Mouse (Mus musculus) myocyte (in vitro differentiated cells): ENCODE results near the gene Glyctk. TPM values are rescaled to one million over a fixed set of nuclear protein-coding genes. Genes with fewer than 3 reads are reported as not detected.

Experiments
- H3K27me3 ChIP-seq: one replicate; pipeline ENCODE4 v1.6.1; 2011; ENCODE audit not compliant: control insufficient read depth, insufficient read depth, insufficient read length
- H3K36me3 ChIP-seq: one replicate; pipeline ENCODE4 v1.6.1; 2011; ENCODE audit not compliant: control insufficient read depth, insufficient read depth
- H3K4me2 ChIP-seq: one replicate; pipeline ENCODE4 v1.6.1; 2011; ENCODE audit warnings: low read depth, control low read depth
- H3K4me3 ChIP-seq: one replicate; pipeline ENCODE4 v1.5.1; 2011; ENCODE audit warnings: mild to moderate bottlenecking, control low read depth, moderate library complexity
- H3K79me2 ChIP-seq: one replicate; pipeline ENCODE4 v1.6.1; 2011; ENCODE audit not compliant: control insufficient read depth, insufficient read depth
- H3ac ChIP-seq: one replicate; pipeline ENCODE4 v1.6.1; 2011; ENCODE audit not compliant: control insufficient read depth, insufficient read length
- CEBPB ChIP-seq: IDR thresholded peaks from 2 replicates; pipeline ENCODE4 v1.6.1; 2011; ENCODE audit warnings: mild to moderate bottlenecking, moderate library complexity; ENCODE audit not compliant: poor library complexity, insufficient read depth, severe bottlenecking
- E2F4 ChIP-seq: IDR thresholded peaks from one replicate; pipeline ENCODE4 v1.6.1; 2011; ENCODE audit warnings: mild to moderate bottlenecking, control low read depth, moderate library complexity; ENCODE audit not compliant: insufficient read depth
- MAX ChIP-seq: IDR thresholded peaks from one replicate; pipeline ENCODE4 v1.6.1; 2011; ENCODE audit warnings: low read depth, mild to moderate bottlenecking, control low read depth
- MYOD1 ChIP-seq, 3 experiments: IDR thresholded peaks; one replicate each; pipeline ENCODE4 v1.6.1; 2011; ENCODE audit warnings: control low read depth in 2 of 3, low read depth in 2 of 3, mild to moderate bottlenecking in 2 of 3, moderate library complexity in 1 of 3; ENCODE audit not compliant: insufficient read length in 2 of 3, control insufficient read depth in 1 of 3
- MYOG ChIP-seq, 3 experiments: IDR thresholded peaks; one replicate each; pipeline ENCODE4 v1.6.1; 2011; ENCODE audit warnings: control low read depth in 2 of 3, low read depth in 2 of 3, mild to moderate bottlenecking in 2 of 3; ENCODE audit not compliant: insufficient read length in 2 of 3, control insufficient read depth in 1 of 3, insufficient read depth in 1 of 3
- POLR2A ChIP-seq: IDR thresholded peaks from one replicate; pipeline ENCODE4 v1.6.1; 2011; ENCODE audit warnings: low read depth, mild to moderate bottlenecking, control low read depth, moderate library complexity; ENCODE audit not compliant: insufficient read length
- POLR2AphosphoS2 ChIP-seq: IDR thresholded peaks from one replicate; pipeline ENCODE4 v1.6.1; 2011; ENCODE audit warnings: low read depth, control low read depth; ENCODE audit not compliant: insufficient read length
- REST ChIP-seq: IDR thresholded peaks from one replicate; pipeline ENCODE4 v1.6.1; 2011; ENCODE audit warnings: mild to moderate bottlenecking, control low read depth, moderate library complexity; ENCODE audit not compliant: insufficient read depth, insufficient read length
- SRF ChIP-seq: IDR thresholded peaks from one replicate; pipeline ENCODE4 v1.6.1; 2011; ENCODE audit warnings: low read depth; ENCODE audit not compliant: control insufficient read depth, insufficient read length
- TCF12 ChIP-seq: IDR thresholded peaks from one replicate; pipeline ENCODE4 v1.6.1; 2011; ENCODE audit warnings: mild to moderate bottlenecking, control low read depth; ENCODE audit not compliant: poor library complexity, insufficient read depth, severe bottlenecking
- TCF3 ChIP-seq: IDR thresholded peaks from one replicate; pipeline ENCODE4 v1.6.1; 2011; ENCODE audit warnings: low read depth, control low read depth; ENCODE audit not compliant: insufficient read length
- USF1 ChIP-seq: IDR thresholded peaks from one replicate; pipeline ENCODE4 v1.6.1; 2011; ENCODE audit warnings: low read depth, mild to moderate bottlenecking, control low read depth, moderate library complexity
- polyA plus RNA-seq: library from polyadenylated mRNA; unstranded; fragments of >200 nt; fragmentation: generic; extraction: Trizol; gene quantifications from one replicate; pipeline ENCODE4 v1.2.1, GENCODE M21; 2012; ENCODE audit warnings: missing spikeins

The Glyctk gene
- polyA plus RNA-seq, 1 experiment = 1.1 TPM

- TF ChIP-seq CEBPB (no peak), E2F4 (no peak), TCF3 (no peak), MYOD1 (IDR thresholded peaks at IDR 0.05; ENCODE audit: control insufficient read depth in 1 of 3, insufficient read length in 2 of 3, low read depth in 2 of 3) (no peak), MAX (no peak), USF1 (no peak), POLR2A (no peak), TCF12 (no peak), POLR2AphosphoS2 (no peak), SRF (no peak), REST (no peak), MYOG (IDR thresholded peaks at IDR 0.05; ENCODE audit: control insufficient read depth in 1 of 3, insufficient read depth in 1 of 3, insufficient read length in 2 of 3, low read depth in 2 of 3) (no peak)
- H3K4me2 ChIP-seq = no peak overlapping the region
Observed at GRCm38 (mm10) chr9:106176769-106177168, 18.8 kb upstream of the Glyctk start.

GRCm38 (mm10) chr9:106175552-106176200 lies 17.7 kb upstream of the Glyctk start:
- Histone ChIP-seq H3ac (no peak overlapping the region), H3K4me3 (no peak overlapping the region), H3K27me3 (no peaks in the 10 kb centered on the region), H3K4me2 (no peak overlapping the region), H3K36me3 (peaks cover 23% of the 10 kb centered on the region), H3K79me2 (peaks cover 71% of the 10 kb centered on the region)
- TF ChIP-seq E2F4 = no peak
- no peak for TF ChIP-seq POLR2A

More at GRCm38 (mm10) chr9:106176769-106177168, 18.8 kb upstream of the Glyctk start:
- Histone ChIP-seq H3K79me2 (peaks cover 67% of the 10 kb centered on the region), H3K4me3 (no peak overlapping the region), H3K27me3 (no peaks in the 10 kb centered on the region), H3K36me3 (peaks cover 32% of the 10 kb centered on the region), H3ac (no peak overlapping the region)

- H3K27me3 ChIP-seq = no peaks in the 10 kb centered on the region
- H3K4me2 ChIP-seq = peak overlapping the region; percentile 80
- H3K79me2 ChIP-seq = peaks cover 65% of the 10 kb centered on the region
- H3K36me3 ChIP-seq = peaks cover 14% of the 10 kb centered on the region
- peak overlapping the region; percentile 95 for H3K4me3 ChIP-seq
- H3ac ChIP-seq = no peak overlapping the region
- TF ChIP-seq MYOD1 (IDR thresholded peaks at IDR 0.05; ENCODE audit: control insufficient read depth in 1 of 3, insufficient read length in 2 of 3, low read depth in 2 of 3) = no peak
- no peak for TF ChIP-seq USF1
- no peak for TF ChIP-seq SRF
Observed at GRCm38 (mm10) chr9:106173363-106173762, 15.4 kb upstream of the Glyctk start.

GRCm38 (mm10) chr9:106172527-106172926 lies 14.6 kb upstream of the Glyctk start:
- Histone ChIP-seq H3K4me2 (peak overlapping the region; percentile 80), H3K36me3 (peaks cover 14% of the 10 kb centered on the region), H3ac (no peak overlapping the region), H3K27me3 (no peaks in the 10 kb centered on the region), H3K79me2 (peaks cover 65% of the 10 kb centered on the region), H3K4me3 (peak overlapping the region; percentile 95)
- TF ChIP-seq CEBPB = peak; percentile 59
- no peak for TF ChIP-seq POLR2AphosphoS2
- TF ChIP-seq TCF12 = no peak

- Histone ChIP-seq H3K36me3 (peaks cover 4% of the 10 kb centered on the region), H3ac (peak overlapping the region; percentile 97), H3K4me3 (peak overlapping the region; percentile 95), H3K4me2 (peak overlapping the region; percentile 80), H3K27me3 (no peaks in the 10 kb centered on the region), H3K79me2 (peaks cover 56% of the 10 kb centered on the region)
- TF ChIP-seq MAX (no peak), POLR2A (no peak), MYOD1 (IDR thresholded peaks at IDR 0.05; ENCODE audit: control insufficient read depth in 1 of 3, insufficient read length in 2 of 3, low read depth in 2 of 3) (no peak), TCF3 (no peak), TCF12 (no peak)
Observed at GRCm38 (mm10) chr9:106171346-106172158, 13.6 kb upstream of the Glyctk start.
